Mouse (Mus musculus): ENCODE data around the gene Rabgap1l. TPM values are rescaled to one million over a fixed set of nuclear protein-coding genes. Genes with fewer than 3 reads are reported as not detected.
A peak's percentile ranks its signal among the peaks of the same experiment; 100 is the strongest.

Rabgap1l gene
- polyA plus RNA-seq, 1 experiment from 2014 or later = 16.7 TPM

DNA sequence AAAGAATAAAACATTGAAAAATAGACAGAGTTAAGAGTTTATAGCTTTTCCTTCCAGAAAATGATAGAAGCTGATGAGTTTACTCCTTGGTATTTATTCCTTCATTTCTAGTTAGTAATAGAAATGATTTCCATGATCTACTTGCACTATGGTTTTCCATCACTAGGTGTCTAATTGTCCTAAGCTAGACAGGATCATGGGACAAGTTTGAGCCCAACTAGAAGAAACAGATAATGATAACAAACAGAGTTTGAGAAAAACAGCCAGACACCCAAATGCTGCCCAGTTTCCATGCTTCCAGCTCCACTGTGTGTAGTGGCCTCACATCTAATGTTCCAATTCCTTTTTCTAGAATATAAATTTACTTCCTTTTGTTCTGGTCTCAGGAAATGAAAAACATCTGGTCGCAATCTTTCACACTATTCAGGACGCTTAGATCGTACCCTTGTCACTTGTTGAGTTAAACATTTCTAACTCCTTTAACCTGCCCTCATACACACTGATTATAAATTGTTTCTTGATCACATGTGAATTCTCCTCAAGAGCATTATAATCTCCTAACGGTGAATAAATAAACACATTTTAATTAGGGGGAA is 384.6 kb downstream of the Rabgap1l start:
- WGBS = 36% methylated on average over 4 of the region's 4 CpGs
- Histone ChIP-seq H3K4me3 (ENCODE audit: low read length) (no peak overlapping the region), H3K4me1 (ENCODE audit: control insufficient read depth, insufficient read depth, low read length) (no peaks in the 10 kb centered on the region), H3K27ac (ENCODE audit: low read length) (no peak overlapping the region), H3K9ac (ENCODE audit: low read depth, low read length) (no peak overlapping the region), H3K9me3 (ENCODE audit: control insufficient read depth, low read length) (no peaks in the 10 kb centered on the region), H3K27me3 (replicated peaks; ENCODE audit: control insufficient read depth, insufficient read depth, low read length) (no peaks in the 10 kb centered on the region), H3K4me2 (ENCODE audit: low read depth, low read length) (no peak overlapping the region), H3K36me3 (ENCODE audit: control insufficient read depth, insufficient read depth, low read length) (no peaks in the 10 kb centered on the region)
- no peak for ATAC-seq

GRCm38 (mm10) chr1:160399428-160399827 is 393.6 kb downstream of the Rabgap1l start:
- Histone ChIP-seq H3K9me3 (ENCODE audit: control insufficient read depth, low read length) (no peaks in the 10 kb centered on the region), H3K9ac (ENCODE audit: low read depth, low read length) (no peak overlapping the region), H3K36me3 (ENCODE audit: control insufficient read depth, insufficient read depth, low read length) (no peaks in the 10 kb centered on the region), H3K4me3 (ENCODE audit: low read length) (no peak overlapping the region), H3K4me1 (ENCODE audit: control insufficient read depth, insufficient read depth, low read length) (no peaks in the 10 kb centered on the region), H3K27ac (ENCODE audit: low read length) (no peak overlapping the region), H3K27me3 (replicated peaks; ENCODE audit: control insufficient read depth, insufficient read depth, low read length) (no peaks in the 10 kb centered on the region), H3K4me2 (ENCODE audit: low read depth, low read length) (no peak overlapping the region)
- ATAC-seq = no peak

GRCm38 (mm10) chr1:160397037-160397436 is 396.0 kb downstream of the Rabgap1l start:
- Histone ChIP-seq H3K27ac (ENCODE audit: low read length) (no peak overlapping the region), H3K9ac (ENCODE audit: low read depth, low read length) (no peak overlapping the region), H3K4me3 (ENCODE audit: low read length) (no peak overlapping the region), H3K4me2 (ENCODE audit: low read depth, low read length) (no peak overlapping the region), H3K9me3 (ENCODE audit: control insufficient read depth, low read length) (no peaks in the 10 kb centered on the region), H3K27me3 (replicated peaks; ENCODE audit: control insufficient read depth, insufficient read depth, low read length) (no peaks in the 10 kb centered on the region), H3K36me3 (ENCODE audit: control insufficient read depth, insufficient read depth, low read length) (no peaks in the 10 kb centered on the region), H3K4me1 (ENCODE audit: control insufficient read depth, insufficient read depth, low read length) (no peaks in the 10 kb centered on the region)
- WGBS = 41% methylated on average over 2 of the region's 2 CpGs
- no peak for ATAC-seq

DNA sequence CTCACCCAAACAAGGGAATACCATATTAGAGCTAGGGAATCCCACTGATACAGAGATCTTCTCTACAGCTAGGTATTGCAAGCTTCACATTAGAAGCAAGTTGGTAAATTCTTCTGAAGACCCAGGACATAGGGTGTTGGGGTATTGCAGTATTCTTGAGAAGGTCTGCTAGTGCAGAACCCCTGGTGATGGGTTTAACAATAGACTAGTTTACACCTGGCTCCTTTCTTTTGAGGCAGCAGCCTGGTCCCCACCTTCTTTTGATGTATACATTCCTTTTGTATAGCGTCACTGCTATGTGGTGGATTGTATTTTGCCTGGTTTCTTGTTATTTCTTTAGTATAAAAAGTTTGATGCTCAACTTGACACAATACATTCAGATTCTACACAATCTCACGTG is 405.6 kb downstream of the Rabgap1l start:
- Histone ChIP-seq H3K36me3 (ENCODE audit: control insufficient read depth, insufficient read depth, low read length) (no peaks in the 10 kb centered on the region), H3K4me1 (ENCODE audit: control insufficient read depth, insufficient read depth, low read length) (no peaks in the 10 kb centered on the region), H3K4me2 (ENCODE audit: low read depth, low read length) (no peak overlapping the region), H3K27me3 (replicated peaks; ENCODE audit: control insufficient read depth, insufficient read depth, low read length) (no peaks in the 10 kb centered on the region), H3K9ac (ENCODE audit: low read depth, low read length) (no peak overlapping the region), H3K27ac (ENCODE audit: low read length) (no peak overlapping the region), H3K9me3 (ENCODE audit: control insufficient read depth, low read length) (no peaks in the 10 kb centered on the region), H3K4me3 (ENCODE audit: low read length) (no peak overlapping the region)
- WGBS = 53% methylated on average over 2 of the region's 2 CpGs
- no peak for ATAC-seq

DNA sequence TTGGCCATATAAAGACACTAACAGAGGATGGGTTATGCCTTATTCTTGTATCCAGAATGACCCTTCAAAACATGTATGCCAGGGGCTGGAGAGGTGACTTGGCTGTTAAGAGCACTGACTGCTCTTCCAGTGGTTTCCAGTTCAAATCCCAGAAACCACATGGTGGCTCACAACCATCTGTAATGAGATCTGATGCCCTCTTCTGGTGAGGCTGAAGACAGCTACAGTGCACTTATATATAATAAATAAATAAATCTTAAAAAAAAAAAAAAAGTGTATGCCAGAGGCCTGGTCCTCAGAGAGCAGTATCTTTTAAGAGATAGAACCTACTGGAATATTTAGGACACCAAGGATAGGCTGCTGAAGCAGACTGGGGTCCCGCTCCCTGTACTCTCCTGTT is 414.6 kb downstream of the Rabgap1l start:
- Histone ChIP-seq H3K4me3 (ENCODE audit: low read length) (no peak overlapping the region), H3K4me1 (ENCODE audit: control insufficient read depth, insufficient read depth, low read length) (no peaks in the 10 kb centered on the region), H3K9me3 (ENCODE audit: control insufficient read depth, low read length) (no peaks in the 10 kb centered on the region), H3K9ac (ENCODE audit: low read depth, low read length) (no peak overlapping the region), H3K27ac (ENCODE audit: low read length) (no peak overlapping the region), H3K4me2 (ENCODE audit: low read depth, low read length) (no peak overlapping the region), H3K27me3 (replicated peaks; ENCODE audit: control insufficient read depth, insufficient read depth, low read length) (no peaks in the 10 kb centered on the region), H3K36me3 (ENCODE audit: control insufficient read depth, insufficient read depth, low read length) (no peaks in the 10 kb centered on the region)
- ATAC-seq = no peak
- 97% methylated on average over 1 of the region's 1 CpGs for WGBS

DNA sequence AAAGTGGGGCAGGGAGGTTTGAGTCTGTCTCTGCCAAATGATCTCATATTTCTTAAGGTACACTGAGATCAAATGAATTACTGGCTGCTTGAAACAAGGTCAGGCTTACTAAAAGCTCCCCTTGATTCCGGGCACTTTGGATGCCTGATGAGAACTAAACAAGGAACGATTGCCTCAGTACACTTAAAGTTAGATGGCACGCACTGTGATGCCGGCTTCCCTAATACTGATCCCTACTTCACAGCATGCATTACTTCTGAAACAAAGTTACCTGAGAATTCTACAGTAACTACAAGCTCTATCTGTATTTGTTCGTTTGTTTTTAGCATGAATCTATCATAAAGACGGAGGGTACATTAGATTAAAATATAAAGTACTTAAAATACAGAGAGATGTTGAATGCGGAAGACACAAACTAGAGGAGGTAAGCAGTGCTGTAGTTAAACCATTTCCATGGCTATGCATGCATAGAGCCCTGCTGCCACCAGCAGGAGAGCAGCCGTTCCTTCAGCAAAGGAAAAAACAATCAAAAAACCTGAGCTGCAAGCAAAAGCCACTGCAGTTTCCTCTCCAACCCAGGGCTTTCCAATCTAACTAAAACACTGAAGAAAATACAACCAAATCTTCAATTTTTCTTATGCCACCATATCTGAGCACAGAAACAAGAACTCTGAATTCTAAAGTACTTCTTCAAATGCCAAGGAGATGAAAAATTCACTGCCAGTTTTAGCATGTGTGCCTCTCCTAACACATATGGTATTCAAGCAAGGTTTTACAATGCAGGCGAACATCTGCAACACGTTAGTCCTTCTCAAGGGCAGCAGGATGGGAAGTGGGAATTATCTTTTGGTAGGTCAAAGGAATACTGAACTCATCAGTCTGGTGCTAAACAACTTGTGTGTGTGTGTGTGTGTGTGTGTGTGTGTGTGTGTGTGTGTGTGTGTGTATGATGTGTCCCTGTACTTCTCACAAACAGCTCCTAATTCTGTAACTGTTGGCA is 415.4 kb downstream of the Rabgap1l start:
- H3K36me3 ChIP-seq (ENCODE audit: control insufficient read depth, insufficient read depth, low read length) = no peaks in the 10 kb centered on the region
- no peak overlapping the region for H3K4me2 ChIP-seq (ENCODE audit: low read depth, low read length)
- 57% methylated on average over 10 of the region's 10 CpGs for WGBS
- no peaks in the 10 kb centered on the region for H3K9me3 ChIP-seq (ENCODE audit: control insufficient read depth, low read length)
- H3K27me3 ChIP-seq (replicated peaks; ENCODE audit: control insufficient read depth, insufficient read depth, low read length) = no peaks in the 10 kb centered on the region
- H3K9ac ChIP-seq (ENCODE audit: low read depth, low read length) = no peak overlapping the region
- no peak overlapping the region for H3K27ac ChIP-seq (ENCODE audit: low read length)
- H3K4me1 ChIP-seq (ENCODE audit: control insufficient read depth, insufficient read depth, low read length) = no peaks in the 10 kb centered on the region
- no peak overlapping the region for H3K4me3 ChIP-seq (ENCODE audit: low read length)
- peak; percentile 74; the same call in 1 of the 2 replicates for ATAC-seq

- no peaks in the 10 kb centered on the region for H3K36me3 ChIP-seq (ENCODE audit: control insufficient read depth, insufficient read depth, low read length)
- no peak overlapping the region for H3K27ac ChIP-seq (ENCODE audit: low read length)
- H3K9ac ChIP-seq (ENCODE audit: low read depth, low read length) = no peak overlapping the region
- no peaks in the 10 kb centered on the region for H3K27me3 ChIP-seq (replicated peaks; ENCODE audit: control insufficient read depth, insufficient read depth, low read length)
- ATAC-seq = no peak
- H3K4me1 ChIP-seq (ENCODE audit: control insufficient read depth, insufficient read depth, low read length) = no peaks in the 10 kb centered on the region
- no peaks in the 10 kb centered on the region for H3K9me3 ChIP-seq (ENCODE audit: control insufficient read depth, low read length)
- H3K4me3 ChIP-seq (ENCODE audit: low read length) = no peak overlapping the region
- H3K4me2 ChIP-seq (ENCODE audit: low read depth, low read length) = no peak overlapping the region
These were observed 418.5 kb downstream of the Rabgap1l start for GRCm38 (mm10) chr1:160374490-160374889.

DNA sequence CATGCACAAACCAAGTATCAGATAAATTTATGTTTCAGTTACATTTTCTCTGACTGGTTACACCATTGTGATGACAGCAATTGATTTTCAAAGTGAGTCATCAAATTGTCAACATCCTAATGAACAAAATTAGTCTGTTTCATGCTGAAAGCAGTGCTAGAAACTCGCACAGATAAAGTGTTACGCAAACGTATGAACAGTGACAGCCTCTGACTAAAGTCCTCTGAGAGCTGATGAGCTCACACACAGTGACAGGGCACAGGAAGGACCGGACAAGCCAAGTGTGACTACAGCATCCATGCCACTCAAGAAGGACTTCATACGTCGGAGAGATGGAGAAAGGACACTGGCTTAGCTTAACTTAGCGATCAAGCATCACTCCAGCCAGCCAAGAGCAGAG is 419.7 kb downstream of the Rabgap1l start:
- Histone ChIP-seq H3K9me3 (ENCODE audit: control insufficient read depth, low read length) (no peaks in the 10 kb centered on the region), H3K4me2 (ENCODE audit: low read depth, low read length) (no peak overlapping the region), H3K36me3 (ENCODE audit: control insufficient read depth, insufficient read depth, low read length) (no peaks in the 10 kb centered on the region), H3K4me3 (ENCODE audit: low read length) (no peak overlapping the region), H3K27ac (ENCODE audit: low read length) (no peak overlapping the region), H3K4me1 (ENCODE audit: control insufficient read depth, insufficient read depth, low read length) (no peaks in the 10 kb centered on the region), H3K27me3 (replicated peaks; ENCODE audit: control insufficient read depth, insufficient read depth, low read length) (no peaks in the 10 kb centered on the region), H3K9ac (ENCODE audit: low read depth, low read length) (no peak overlapping the region)
- WGBS = 77% methylated on average over 7 of the region's 7 CpGs
- peak; percentile 57; the same call in 1 of the 2 replicates for ATAC-seq

DNA sequence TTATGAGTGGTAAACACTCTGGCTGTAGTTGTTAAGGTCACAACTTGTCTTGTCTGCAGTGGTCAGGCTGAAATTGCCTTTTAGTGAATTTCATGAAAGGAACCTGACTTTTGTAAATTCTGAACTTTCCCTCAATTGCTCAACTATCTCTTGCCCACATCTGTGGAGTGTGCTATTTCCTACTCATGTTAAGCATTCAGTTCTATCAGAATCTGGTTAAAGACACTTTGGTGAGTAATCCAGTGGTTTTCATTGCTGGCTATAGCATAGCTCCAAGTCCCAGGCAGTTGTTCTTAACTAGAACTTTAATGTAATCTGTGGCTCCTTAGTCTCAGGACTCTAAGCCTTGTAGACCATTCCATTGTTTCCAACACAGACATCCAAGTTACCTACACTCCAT is 421.3 kb downstream of the Rabgap1l start:
- H3K27ac ChIP-seq (ENCODE audit: low read length) = no peak overlapping the region
- no peaks in the 10 kb centered on the region for H3K27me3 ChIP-seq (replicated peaks; ENCODE audit: control insufficient read depth, insufficient read depth, low read length)
- H3K4me1 ChIP-seq (ENCODE audit: control insufficient read depth, insufficient read depth, low read length) = no peaks in the 10 kb centered on the region
- H3K36me3 ChIP-seq (ENCODE audit: control insufficient read depth, insufficient read depth, low read length) = no peaks in the 10 kb centered on the region
- no peak overlapping the region for H3K4me2 ChIP-seq (ENCODE audit: low read depth, low read length)
- no peak overlapping the region for H3K4me3 ChIP-seq (ENCODE audit: low read length)
- ATAC-seq = no peak
- no peak overlapping the region for H3K9ac ChIP-seq (ENCODE audit: low read depth, low read length)
- H3K9me3 ChIP-seq (ENCODE audit: control insufficient read depth, low read length) = no peaks in the 10 kb centered on the region
